Mouse (Mus musculus): ENCODE results near the gene Stard9.

GRCm38 (mm10) chr2:120646777-120647176 lies 17.9 kb downstream of the Stard9 start:
- TF ChIP-seq POLR2A (IDR thresholded peaks at IDR 0.05; ENCODE audit: control insufficient read depth, extremely low read depth, insufficient read depth, low read length, poor library complexity) (no peak), CTCF (IDR thresholded peaks at IDR 0.05; ENCODE audit: borderline replicate concordance, control insufficient read depth, extremely low read depth, insufficient read depth, low read length, poor library complexity) (no peak)

Measured in thymus, adult 2 months (tissue).